Mouse (Mus musculus): ENCODE results near the gene Mgst3.

GRCm38 (mm10) chr1:167393281-167393680, 360 bp downstream of the Mgst3 start:
- TF ChIP-seq ZNF384 (IDR thresholded peaks at IDR 0.05; ENCODE audit: low read depth, low read length) = no peak
- TF ChIP-seq HCFC1 (IDR thresholded peaks at IDR 0.05; ENCODE audit: borderline replicate concordance, insufficient read depth, low read length) = no peak
- TF ChIP-seq MAFK (IDR thresholded peaks at IDR 0.05; ENCODE audit: insufficient read depth, low read depth, low read length) = no peak
- TF ChIP-seq ZC3H11A (IDR thresholded peaks at IDR 0.05; ENCODE audit: borderline replicate concordance, low read depth, low read length) = no peak
- no peak for TF ChIP-seq CHD2 (IDR thresholded peaks at IDR 0.05; ENCODE audit: low read depth, low read length)
